Mouse (Mus musculus): ENCODE results near the gene Frmd6. TPM values are rescaled to one million over a fixed set of nuclear protein-coding genes. Genes with fewer than 3 reads are reported as not detected.

Gene Frmd6
- polyA plus RNA-seq, 1 experiment = 11.7 TPM

DNA sequence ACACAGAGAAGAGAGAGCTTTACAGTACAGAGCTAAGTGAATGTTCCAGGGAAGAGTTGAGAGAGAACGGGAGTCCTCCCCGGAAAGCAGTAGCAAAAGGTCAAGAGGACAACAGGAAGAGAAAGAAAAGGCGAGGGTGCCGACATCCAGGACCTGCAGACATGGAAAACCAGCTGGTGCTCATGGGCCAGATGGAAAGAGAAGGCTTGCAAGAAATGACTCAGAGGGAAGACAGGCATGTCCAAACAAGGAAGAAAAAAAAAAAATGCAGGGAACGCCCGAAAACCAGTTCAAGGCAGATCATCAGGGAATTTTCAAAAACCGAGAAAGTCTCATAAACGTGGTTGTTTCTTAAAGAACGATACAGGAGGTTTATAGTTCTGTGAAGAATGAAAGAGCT lies 81.6 kb downstream of the Frmd6 start:
- peak overlapping the region; percentile 53 for H3K4me2 ChIP-seq (ENCODE audit: low read depth)
- H3K36me3 ChIP-seq (ENCODE audit: control insufficient read depth, insufficient read depth) = peaks cover 13% of the 10 kb centered on the region
- H3K79me2 ChIP-seq (ENCODE audit: control insufficient read depth, insufficient read depth) = no peaks in the 10 kb centered on the region
- H3K4me3 ChIP-seq = no peak overlapping the region
- TF ChIP-seq TCF3 (IDR thresholded peaks at IDR 0.05; ENCODE audit: insufficient read length, low read depth) = no peak
- peak in 1 of 3 experiments; percentile 18 for TF ChIP-seq MYOD1 (IDR thresholded peaks at IDR 0.05; ENCODE audit: control insufficient read depth in 1 of 3, insufficient read length in 2 of 3, low read depth in 2 of 3)
- H3K27me3 ChIP-seq (ENCODE audit: control insufficient read depth, insufficient read depth, insufficient read length) = no peaks in the 10 kb centered on the region
- no peak overlapping the region for H3ac ChIP-seq (ENCODE audit: control insufficient read depth, insufficient read length)

DNA sequence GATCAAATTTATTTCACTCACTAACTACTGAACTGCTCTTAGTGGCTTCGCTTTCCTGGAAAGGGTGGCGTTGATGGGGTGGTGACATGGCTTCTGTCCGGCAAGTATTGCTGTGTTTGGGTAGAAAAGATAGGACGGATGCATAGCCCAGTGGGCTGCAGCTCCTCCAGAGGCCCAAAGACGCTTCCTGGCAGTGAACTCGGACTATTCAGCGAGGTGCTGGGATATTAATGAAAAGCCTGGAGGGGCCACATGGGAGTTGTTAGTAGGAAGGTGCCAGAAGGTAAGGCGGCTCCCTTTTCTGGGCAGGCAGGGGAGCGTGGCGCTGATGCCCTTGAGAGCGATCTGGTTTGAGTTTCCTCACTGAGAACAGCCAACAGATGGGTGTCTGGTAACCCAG lies 82.3 kb downstream of the Frmd6 start:
- peaks cover 9% of the 10 kb centered on the region for H3K36me3 ChIP-seq (ENCODE audit: control insufficient read depth, insufficient read depth)
- H3K79me2 ChIP-seq (ENCODE audit: control insufficient read depth, insufficient read depth) = no peaks in the 10 kb centered on the region
- no peak for TF ChIP-seq MAX (IDR thresholded peaks at IDR 0.05; ENCODE audit: low read depth)
- no peak for TF ChIP-seq REST (IDR thresholded peaks at IDR 0.05; ENCODE audit: insufficient read depth, insufficient read length)
- TF ChIP-seq USF1 (IDR thresholded peaks at IDR 0.05; ENCODE audit: low read depth) = no peak
- no peak for TF ChIP-seq SRF (IDR thresholded peaks at IDR 0.05; ENCODE audit: control insufficient read depth, insufficient read length, low read depth)
- no peak for TF ChIP-seq TCF3 (IDR thresholded peaks at IDR 0.05; ENCODE audit: insufficient read length, low read depth)
- TF ChIP-seq E2F4 (IDR thresholded peaks at IDR 0.05; ENCODE audit: insufficient read depth) = no peak
- no peak for TF ChIP-seq MYOG (IDR thresholded peaks at IDR 0.05; ENCODE audit: control insufficient read depth in 1 of 3, insufficient read depth in 1 of 3, insufficient read length in 2 of 3, low read depth in 2 of 3)
- TF ChIP-seq POLR2AphosphoS2 (IDR thresholded peaks at IDR 0.05; ENCODE audit: insufficient read length, low read depth) = no peak
- H3ac ChIP-seq (ENCODE audit: control insufficient read depth, insufficient read length) = no peak overlapping the region
- H3K27me3 ChIP-seq (ENCODE audit: control insufficient read depth, insufficient read depth, insufficient read length) = no peaks in the 10 kb centered on the region
- H3K4me3 ChIP-seq = no peak overlapping the region
- no peak overlapping the region for H3K4me2 ChIP-seq (ENCODE audit: low read depth)

DNA sequence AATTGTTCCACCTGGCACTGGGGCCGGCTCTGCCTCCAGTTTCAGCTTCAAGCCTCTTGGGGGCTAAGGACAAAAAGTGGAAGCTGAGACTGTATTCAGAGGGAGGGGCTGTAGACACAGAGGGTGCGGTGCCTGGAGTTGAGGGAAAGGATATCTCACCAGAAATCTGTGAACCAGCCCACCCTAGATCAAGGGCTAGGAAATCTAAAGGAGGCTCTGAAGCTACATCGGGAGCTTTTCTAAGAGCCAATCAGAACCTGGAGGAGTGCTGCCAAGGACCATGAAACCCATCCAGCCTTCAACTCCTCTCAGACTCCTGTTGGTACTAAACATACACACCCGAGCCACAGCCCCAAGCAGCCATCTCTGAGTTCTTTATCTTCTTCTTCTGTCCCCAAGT lies 82.8 kb downstream of the Frmd6 start:
- Histone ChIP-seq H3K36me3 (ENCODE audit: control insufficient read depth, insufficient read depth) (peaks cover 5% of the 10 kb centered on the region), H3K4me3 (no peak overlapping the region), H3K4me2 (ENCODE audit: low read depth) (no peak overlapping the region), H3K27me3 (ENCODE audit: control insufficient read depth, insufficient read depth, insufficient read length) (no peaks in the 10 kb centered on the region), H3K79me2 (ENCODE audit: control insufficient read depth, insufficient read depth) (no peaks in the 10 kb centered on the region), H3ac (ENCODE audit: control insufficient read depth, insufficient read length) (no peak overlapping the region)
- no peak for TF ChIP-seq SRF (IDR thresholded peaks at IDR 0.05; ENCODE audit: control insufficient read depth, insufficient read length, low read depth)
- no peak for TF ChIP-seq POLR2A (IDR thresholded peaks at IDR 0.05; ENCODE audit: insufficient read length, low read depth)
- no peak for TF ChIP-seq MAX (IDR thresholded peaks at IDR 0.05; ENCODE audit: low read depth)
- TF ChIP-seq CEBPB (IDR thresholded peaks at IDR 0.05; ENCODE audit: insufficient read depth, poor library complexity, severe bottlenecking) = no peak
- TF ChIP-seq REST (IDR thresholded peaks at IDR 0.05; ENCODE audit: insufficient read depth, insufficient read length) = no peak
- no peak for TF ChIP-seq MYOD1 (IDR thresholded peaks at IDR 0.05; ENCODE audit: control insufficient read depth in 1 of 3, insufficient read length in 2 of 3, low read depth in 2 of 3)
- no peak for TF ChIP-seq POLR2AphosphoS2 (IDR thresholded peaks at IDR 0.05; ENCODE audit: insufficient read length, low read depth)
- no peak for TF ChIP-seq TCF12 (IDR thresholded peaks at IDR 0.05; ENCODE audit: insufficient read depth, poor library complexity, severe bottlenecking)
- TF ChIP-seq MYOG (IDR thresholded peaks at IDR 0.05; ENCODE audit: control insufficient read depth in 1 of 3, insufficient read depth in 1 of 3, insufficient read length in 2 of 3, low read depth in 2 of 3) = no peak
- no peak for TF ChIP-seq TCF3 (IDR thresholded peaks at IDR 0.05; ENCODE audit: insufficient read length, low read depth)
- no peak for TF ChIP-seq USF1 (IDR thresholded peaks at IDR 0.05; ENCODE audit: low read depth)
- TF ChIP-seq E2F4 (IDR thresholded peaks at IDR 0.05; ENCODE audit: insufficient read depth) = no peak

DNA sequence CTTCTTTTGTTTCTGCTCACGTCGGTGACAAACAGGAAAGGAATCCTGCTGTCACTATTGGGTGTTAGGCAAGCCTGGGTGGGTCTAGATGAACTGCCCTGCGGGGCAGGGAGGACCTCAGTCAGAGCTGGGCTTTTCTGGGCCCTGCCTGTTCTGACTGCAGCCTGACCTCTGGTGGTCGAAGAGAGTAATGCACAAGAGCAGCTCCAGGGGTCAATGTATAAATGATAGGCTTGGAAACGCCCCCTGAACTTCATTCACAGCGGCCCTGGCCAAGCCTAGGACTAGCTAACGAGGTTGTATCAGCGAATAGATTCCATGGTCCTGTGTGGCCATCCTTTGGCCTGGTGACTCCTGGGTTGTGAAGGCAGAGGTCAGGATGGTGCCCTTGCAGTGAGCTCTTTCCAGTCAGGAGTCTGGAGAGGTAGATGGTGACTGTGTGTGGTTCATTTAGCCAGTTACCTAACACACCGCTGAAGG lies 85.0 kb downstream of the Frmd6 start:
- H3K4me2 ChIP-seq (ENCODE audit: low read depth) = peak overlapping the region; percentile 44
- H3ac ChIP-seq (ENCODE audit: control insufficient read depth, insufficient read length) = no peak overlapping the region
- TF ChIP-seq REST (IDR thresholded peaks at IDR 0.05; ENCODE audit: insufficient read depth, insufficient read length) (no peak), CEBPB (IDR thresholded peaks at IDR 0.05; ENCODE audit: insufficient read depth, poor library complexity, severe bottlenecking) (0 out of 2 replicates have a peak, but pooled peaks have one; percentile 54), E2F4 (IDR thresholded peaks at IDR 0.05; ENCODE audit: insufficient read depth) (no peak), MYOD1 (IDR thresholded peaks at IDR 0.05; ENCODE audit: control insufficient read depth in 1 of 3, insufficient read length in 2 of 3, low read depth in 2 of 3) (no peak)
- H3K27me3 ChIP-seq (ENCODE audit: control insufficient read depth, insufficient read depth, insufficient read length) = no peaks in the 10 kb centered on the region
- no peaks in the 10 kb centered on the region for H3K36me3 ChIP-seq (ENCODE audit: control insufficient read depth, insufficient read depth)
- no peaks in the 10 kb centered on the region for H3K79me2 ChIP-seq (ENCODE audit: control insufficient read depth, insufficient read depth)
- H3K4me3 ChIP-seq = no peak overlapping the region

DNA sequence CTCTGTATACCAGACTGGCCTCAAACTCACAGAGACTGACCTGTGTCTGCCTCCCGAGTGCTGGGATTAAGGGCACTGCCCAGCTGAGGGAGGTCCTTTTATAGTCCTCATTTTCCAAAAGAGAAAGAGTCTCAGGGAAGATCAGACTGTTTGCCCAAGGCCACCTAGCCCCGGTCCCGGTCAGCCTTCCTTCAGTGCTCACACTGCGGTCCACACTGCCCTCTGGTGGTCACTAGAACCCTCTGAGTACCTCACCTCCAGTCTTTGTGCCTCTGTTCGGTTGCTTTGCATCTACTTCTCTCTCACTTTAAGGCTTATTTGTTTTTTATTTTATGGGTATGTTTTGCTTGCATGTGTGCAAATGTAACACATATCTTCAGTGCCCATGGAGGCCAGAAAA lies 85.7 kb downstream of the Frmd6 start:
- Histone ChIP-seq H3K79me2 (ENCODE audit: control insufficient read depth, insufficient read depth) (no peaks in the 10 kb centered on the region), H3K27me3 (ENCODE audit: control insufficient read depth, insufficient read depth, insufficient read length) (no peaks in the 10 kb centered on the region), H3K4me2 (ENCODE audit: low read depth) (peak overlapping the region; percentile 31), H3K36me3 (ENCODE audit: control insufficient read depth, insufficient read depth) (no peaks in the 10 kb centered on the region), H3K4me3 (no peak overlapping the region), H3ac (ENCODE audit: control insufficient read depth, insufficient read length) (no peak overlapping the region)
- no peak for TF ChIP-seq MYOG (IDR thresholded peaks at IDR 0.05; ENCODE audit: control insufficient read depth in 1 of 3, insufficient read depth in 1 of 3, insufficient read length in 2 of 3, low read depth in 2 of 3)
- no peak for TF ChIP-seq TCF3 (IDR thresholded peaks at IDR 0.05; ENCODE audit: insufficient read length, low read depth)
- TF ChIP-seq POLR2A (IDR thresholded peaks at IDR 0.05; ENCODE audit: insufficient read length, low read depth) = no peak
- no peak for TF ChIP-seq SRF (IDR thresholded peaks at IDR 0.05; ENCODE audit: control insufficient read depth, insufficient read length, low read depth)
- no peak for TF ChIP-seq POLR2AphosphoS2 (IDR thresholded peaks at IDR 0.05; ENCODE audit: insufficient read length, low read depth)
- no peak for TF ChIP-seq TCF12 (IDR thresholded peaks at IDR 0.05; ENCODE audit: insufficient read depth, poor library complexity, severe bottlenecking)
- no peak for TF ChIP-seq MYOD1 (IDR thresholded peaks at IDR 0.05; ENCODE audit: control insufficient read depth in 1 of 3, insufficient read length in 2 of 3, low read depth in 2 of 3)
- TF ChIP-seq USF1 (IDR thresholded peaks at IDR 0.05; ENCODE audit: low read depth) = no peak
- TF ChIP-seq CEBPB (IDR thresholded peaks at IDR 0.05; ENCODE audit: insufficient read depth, poor library complexity, severe bottlenecking) = no peak
- TF ChIP-seq E2F4 (IDR thresholded peaks at IDR 0.05; ENCODE audit: insufficient read depth) = no peak
- TF ChIP-seq MAX (IDR thresholded peaks at IDR 0.05; ENCODE audit: low read depth) = no peak
- no peak for TF ChIP-seq REST (IDR thresholded peaks at IDR 0.05; ENCODE audit: insufficient read depth, insufficient read length)
